Mouse (Mus musculus) right cerebral cortex, postnatal 25 days (tissue): ENCODE results near the gene Cpne7.

Experiments
- DNase-seq: peaks from one replicate; pipeline ENCODE4 v3.0.0; 2022

Gene Cpne7

GRCm38 (mm10) chr8:123114644-123115043 lies 2.5 kb upstream of the Cpne7 start:
- DNase-seq = no peak

GRCm38 (mm10) chr8:123117744-123118143 lies 570 bp downstream of the Cpne7 start:
- DNase-seq = no peak

DNA sequence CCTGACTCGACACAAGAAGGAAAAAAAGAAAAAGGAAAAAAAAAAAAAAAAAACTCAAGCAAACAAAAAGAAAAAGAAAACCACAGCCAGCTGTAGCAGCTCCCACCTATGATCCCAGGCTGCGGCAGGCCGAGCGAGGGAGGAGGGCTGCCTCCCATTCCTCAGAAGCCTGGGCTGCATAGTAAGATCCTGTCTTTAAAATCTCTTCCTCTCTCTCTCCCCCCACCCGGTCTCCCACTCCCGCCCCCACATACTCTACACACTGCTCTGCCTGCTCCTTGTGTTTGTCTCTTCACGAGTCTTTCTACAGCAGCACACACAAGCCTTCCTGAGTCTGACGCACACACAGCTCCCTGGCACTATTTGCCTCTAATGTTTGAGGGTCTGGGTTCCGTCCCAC lies 4.9 kb downstream of the Cpne7 start:
- no peak for DNase-seq

- no peak for DNase-seq
These were observed 5.5 kb downstream of the Cpne7 start for GRCm38 (mm10) chr8:123122670-123123069.

DNA sequence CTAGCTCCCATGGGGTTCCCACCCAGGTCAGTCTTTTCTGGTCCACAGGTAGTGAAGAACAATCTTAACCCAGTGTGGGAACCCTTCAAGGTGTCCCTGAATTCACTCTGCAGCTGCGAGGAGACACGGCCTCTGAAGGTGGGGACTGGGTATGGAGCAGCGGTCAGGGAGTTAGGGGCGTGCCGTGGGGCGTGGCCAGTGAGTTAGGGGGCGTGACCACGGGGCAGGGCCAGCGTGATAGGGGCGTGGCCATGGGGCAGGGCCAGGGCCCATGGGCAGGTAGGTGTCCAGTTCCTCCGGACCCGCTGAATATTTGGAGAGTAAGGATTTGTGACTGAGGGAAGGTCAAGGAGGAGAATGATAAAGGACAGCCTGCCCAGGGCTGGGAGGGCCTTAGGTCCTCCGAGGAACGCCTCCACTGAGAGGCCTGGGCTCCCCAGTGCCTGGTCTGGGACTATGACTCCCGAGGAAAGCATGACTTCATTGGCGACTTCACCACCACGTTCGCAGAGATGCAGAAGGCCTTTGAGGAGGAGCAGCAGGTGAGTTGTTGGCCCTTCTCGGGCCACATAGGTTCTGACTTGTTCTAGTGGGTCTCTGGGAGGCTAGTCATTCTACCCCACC lies 9.1 kb downstream of the Cpne7 start:
- DNase-seq = no peak

- DNase-seq = no peak
These were observed 13.9 kb downstream of the Cpne7 start for GRCm38 (mm10) chr8:123131041-123131440.

GRCm38 (mm10) chr8:123132953-123133352 lies 15.8 kb downstream of the Cpne7 start:
- DNase-seq = no peak

- no peak for DNase-seq
These were observed 17.1 kb downstream of the Cpne7 start for GRCm38 (mm10) chr8:123134149-123134713.

- peak; percentile 26 for DNase-seq
These were observed 18.2 kb downstream of the Cpne7 start for GRCm38 (mm10) chr8:123135406-123135805.

- no peak for DNase-seq
These were observed 18.6 kb downstream of the Cpne7 start for GRCm38 (mm10) chr8:123135806-123136205.

GRCm38 (mm10) chr8:123136287-123136686 lies 19.1 kb downstream of the Cpne7 start:
- DNase-seq = no peak

- DNase-seq = peak; percentile 69
These were observed 20.5 kb downstream of the Cpne7 start for GRCm38 (mm10) chr8:123137645-123138077.

DNA sequence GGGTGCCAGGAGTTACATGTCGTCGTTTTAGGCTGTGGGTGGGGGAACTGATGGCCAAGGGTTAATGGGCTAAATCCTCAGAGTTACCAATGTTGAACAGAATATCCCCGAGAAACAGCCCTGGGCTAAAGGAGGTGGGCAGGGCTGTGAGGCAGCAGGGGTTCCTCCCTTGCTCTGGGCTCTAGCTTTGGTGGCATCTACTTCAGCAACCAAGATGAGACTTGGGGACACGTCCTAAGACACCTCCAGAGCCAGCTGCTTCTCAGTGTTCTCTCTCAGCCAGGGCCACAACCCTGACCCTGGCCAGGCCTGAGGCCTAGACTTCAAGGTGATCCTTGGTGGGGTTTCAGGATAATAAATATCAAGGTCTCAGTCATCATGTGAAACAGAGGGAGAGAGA lies 21.6 kb downstream of the Cpne7 start:
- no peak for DNase-seq

DNA sequence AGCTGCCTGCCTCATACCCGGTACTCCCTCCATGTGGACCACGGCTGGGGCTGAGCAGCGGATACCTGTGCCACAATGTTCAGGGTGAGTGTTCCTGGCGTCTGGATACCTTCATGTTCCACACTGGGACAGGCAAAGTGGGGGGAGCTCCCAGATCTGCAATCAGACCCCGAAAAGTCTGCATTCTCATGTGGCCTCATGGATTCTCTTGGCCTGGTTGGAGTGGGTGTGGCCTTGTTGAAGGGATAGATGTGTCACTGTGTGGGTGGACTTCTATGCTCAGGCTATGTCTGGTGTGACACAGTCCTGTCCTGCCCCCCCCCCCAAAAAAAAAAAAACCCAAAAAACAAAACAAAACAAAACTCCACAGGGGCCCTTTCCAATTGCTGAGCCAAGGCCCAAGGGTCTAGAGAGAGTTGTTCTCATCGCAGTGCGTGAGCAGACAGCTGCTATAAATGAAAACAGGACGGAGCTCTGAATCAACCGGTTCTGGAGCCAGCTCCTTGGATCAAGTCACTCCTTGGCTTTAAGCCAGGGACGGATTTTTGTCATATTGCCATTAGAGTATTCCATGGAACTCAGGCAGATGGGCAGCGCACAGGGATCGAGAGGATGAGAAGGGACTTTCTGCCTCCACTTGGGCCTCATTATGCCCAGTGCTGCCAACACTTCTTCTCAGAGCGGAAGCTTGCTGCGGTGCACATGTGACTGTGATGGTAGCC lies 24.7 kb downstream of the Cpne7 start:
- DNase-seq = peak; percentile 53

DNA sequence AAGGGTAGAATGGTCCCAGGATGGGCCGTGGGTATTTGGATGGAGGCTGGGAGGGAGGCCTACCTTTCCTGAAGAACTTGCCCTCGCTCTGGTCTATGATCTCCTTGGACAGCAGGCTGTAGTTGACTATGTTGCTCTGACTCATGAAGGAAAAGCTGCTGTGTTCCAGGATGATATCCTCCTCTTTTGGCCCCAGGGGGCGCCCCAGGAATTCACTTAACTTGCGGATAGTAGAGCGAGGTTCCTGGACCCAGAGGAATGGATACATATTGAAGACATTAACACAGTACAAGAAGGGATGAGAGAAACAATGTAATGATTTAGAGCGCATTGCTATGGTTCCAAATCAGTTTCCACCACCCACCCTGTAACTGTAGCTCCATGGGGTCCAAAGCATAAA lies 28.1 kb downstream of the Cpne7 start:
- no peak for DNase-seq

DNA sequence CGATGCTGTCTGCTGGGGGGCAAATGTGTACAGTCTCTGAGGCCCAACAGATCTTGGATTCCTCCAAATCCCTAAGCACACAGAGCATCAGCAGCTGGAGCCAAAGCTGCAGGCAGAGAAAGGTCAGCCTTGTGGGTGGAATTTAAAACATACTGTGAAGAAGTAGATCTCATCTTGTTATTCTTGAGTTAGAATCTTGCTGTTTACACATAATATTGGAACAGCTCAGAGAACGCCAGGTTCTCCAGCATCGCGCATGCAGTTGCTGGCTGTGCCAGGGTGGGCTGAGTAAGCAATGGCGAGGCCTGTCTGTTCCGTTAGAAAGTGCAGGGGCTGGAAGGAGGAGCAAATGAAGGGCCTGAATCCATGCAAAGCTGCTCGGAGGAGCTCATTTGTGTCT lies 29.2 kb downstream of the Cpne7 start:
- no peak for DNase-seq

GRCm38 (mm10) chr8:123150737-123151171 lies 33.6 kb downstream of the Cpne7 start:
- DNase-seq = no peak

GRCm38 (mm10) chr8:123155177-123155576 lies 38.0 kb downstream of the Cpne7 start:
- DNase-seq = no peak

- no peak for DNase-seq
These were observed 39.0 kb downstream of the Cpne7 start for GRCm38 (mm10) chr8:123156070-123156773.

DNA sequence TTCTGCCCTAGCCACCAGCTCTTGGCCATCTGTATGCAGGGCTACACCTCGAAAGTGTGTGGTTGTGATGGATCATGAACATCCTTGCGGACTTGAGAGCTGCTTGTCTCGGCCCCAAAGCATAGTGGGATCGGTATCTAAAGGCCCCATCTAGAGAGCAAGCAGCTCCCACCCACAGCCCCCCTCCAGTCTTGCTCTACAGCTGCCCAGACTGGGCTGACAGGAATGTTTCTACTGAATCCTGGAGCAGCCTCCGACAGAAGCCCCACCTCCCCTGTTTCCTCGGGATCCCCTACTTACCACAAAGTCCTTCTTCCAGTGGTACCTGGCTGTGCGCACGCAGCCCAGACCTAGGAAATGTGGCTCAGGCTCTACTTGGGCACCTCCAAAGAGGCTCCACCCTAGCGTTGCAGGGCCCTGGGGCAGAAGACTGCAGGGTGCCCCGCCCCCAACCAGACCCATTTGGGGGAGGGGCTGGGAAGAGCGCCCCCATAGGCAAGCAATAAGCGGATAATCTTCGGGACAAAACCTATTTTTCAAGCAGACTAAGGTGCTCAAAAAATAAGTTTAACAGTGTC lies 40.8 kb downstream of the Cpne7 start, which contains the start of gene Sult5a1:
Gene Sult5a1 (minus strand): TSS at position 428 of the 578 bp plus-strand sequence.
- DNase-seq = no peak

DNA sequence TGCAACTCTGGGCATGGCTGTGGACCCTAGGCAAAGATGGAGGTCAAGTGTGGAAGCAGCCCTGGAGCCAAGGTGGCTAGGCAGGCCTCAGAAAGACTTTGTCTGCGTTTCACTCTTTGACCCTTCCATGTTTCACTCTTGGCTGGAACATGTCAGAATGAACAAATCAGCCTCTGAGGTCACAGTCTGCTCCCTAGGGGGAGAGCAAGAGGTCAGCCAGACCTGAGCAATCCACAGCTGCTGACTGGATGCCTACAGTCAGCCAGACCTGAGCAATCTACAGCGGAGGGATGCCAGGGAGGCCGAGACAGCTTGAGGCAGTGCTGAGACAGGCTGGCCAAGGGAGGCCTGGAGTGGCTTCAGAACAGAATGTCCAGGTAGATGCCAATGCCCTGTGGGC lies 64.2 kb downstream of the Cpne7 start:
- DNase-seq = no peak
